8 mouse cellular contexts compared by ENCODE assay signal in the genomic region with DNA sequence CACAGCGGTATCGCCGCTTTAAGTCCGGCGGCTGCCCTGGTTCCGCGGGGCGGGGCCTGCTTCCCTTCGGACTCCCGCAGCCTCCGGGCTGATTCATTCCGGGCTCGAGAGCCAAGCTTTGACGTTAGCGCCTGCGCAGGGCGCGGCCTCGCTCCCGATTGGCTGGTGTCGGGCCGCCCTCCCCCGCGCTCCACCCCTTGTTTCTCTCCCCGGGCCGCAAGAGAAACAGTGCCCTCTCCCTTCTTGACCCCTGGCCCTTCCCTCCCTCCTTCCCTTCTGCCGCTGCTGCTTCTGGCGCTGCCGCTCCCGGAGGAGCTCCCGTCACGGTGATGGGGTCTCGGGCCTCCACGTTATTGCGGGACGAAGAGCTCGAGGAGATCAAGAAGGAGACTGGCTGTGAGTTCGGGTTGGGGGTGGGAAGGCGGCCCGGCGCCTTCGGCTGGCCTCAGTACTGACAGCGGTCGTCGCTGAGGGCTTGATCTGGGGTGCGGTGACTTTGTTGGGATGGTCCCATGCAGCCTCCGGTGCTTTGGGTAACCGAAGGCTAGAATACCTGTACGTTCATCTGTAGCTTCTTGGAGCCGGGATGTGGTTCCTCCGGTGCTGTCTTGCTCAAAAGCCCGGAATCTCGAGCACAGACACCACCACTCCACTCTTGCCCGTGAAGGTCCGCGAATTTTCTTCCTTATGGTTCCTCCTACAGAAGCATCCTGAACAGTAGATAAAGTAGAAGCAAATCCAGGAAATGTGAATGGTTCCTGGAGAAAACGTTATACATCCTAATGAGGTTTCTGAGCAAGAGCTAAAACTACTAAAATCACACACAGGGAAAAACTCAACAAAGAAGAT. TPM values are rescaled to one million over a fixed set of nuclear protein-coding genes. Genes with fewer than 3 reads are reported as not detected.
DNase-seq lines count a peak whose midpoint lies in the region; ATAC-seq and TF ChIP-seq lines count a peak whose summit lies in the region.

A gene (minus strand): TSS at position 106 of the 849 bp plus-strand sequence.
A gene (plus strand): TSS at position 176 of the 849 bp plus-strand sequence.

- peak within 1 kb of the TSS; percentile 93 for H3K27ac ChIP-seq in bone marrow, adult 2 months (ENCODE audit: control insufficient read depth, insufficient read depth, low read depth, low read length, poor library complexity)
- H3K27ac ChIP-seq in embryonic facial prominence, embryonic 15.5 days (replicated peaks): peak within 1 kb of the TSS; percentile 90
- H3K27ac ChIP-seq in limb, embryonic 14.5 days (replicated peaks; ENCODE audit: low read depth, low read length): peak within 1 kb of the TSS; percentile 61; the same call in 1 of the 2 replicates
- H3K27ac ChIP-seq in midbrain, postnatal 0 days (ENCODE audit: low read depth, low read length): peak within 1 kb of the TSS; percentile 72

- no peaks in the 10 kb centered on the region for H3K4me1 ChIP-seq in bone marrow, adult 2 months (ENCODE audit: control insufficient read depth, insufficient read depth, low read length)
- peaks cover 12% of the 10 kb centered on the region for H3K4me1 ChIP-seq in embryonic facial prominence, embryonic 15.5 days
- H3K4me1 ChIP-seq in limb, embryonic 14.5 days (ENCODE audit: control insufficient read depth, insufficient read depth, low read length): peaks cover 9% of the 10 kb centered on the region
- peaks cover 11% of the 10 kb centered on the region for H3K4me1 ChIP-seq in midbrain, postnatal 0 days (ENCODE audit: insufficient read depth, low read length)

- DNase-seq in 416B (ENCODE audit: low read depth): peak; percentile 98
- DNase-seq in heart, adult 8-10 months (ENCODE audit: low spot score): peak; percentile 99
- DNase-seq in kidney, adult 9 months: peak; percentile 99
- peak; percentile 98 for DNase-seq in limb, embryonic 14.5 days (ENCODE audit: low spot score)
- DNase-seq in midbrain, postnatal 0 days (ENCODE audit: low spot score): peak; percentile 99
- DNase-seq in spleen, postnatal 14 days (ENCODE audit: low spot score in 2 of 2): peak; percentile 97

- WGBS in bone marrow, adult 2 months: under 1% methylated on average over 57 of the region's 57 CpGs
- WGBS in embryonic facial prominence, embryonic 15.5 days: under 1% methylated on average over 57 of the region's 57 CpGs
- WGBS in limb, embryonic 14.5 days: under 1% methylated on average over 55 of the region's 57 CpGs
- under 1% methylated on average over 56 of the region's 57 CpGs for WGBS in midbrain, postnatal 0 days

- peak; percentile 88 for TF ChIP-seq POLR2A in bone marrow, adult 2 months (IDR thresholded peaks at IDR 0.05; ENCODE audit: borderline replicate concordance, control insufficient read depth, low read depth, low read length)
- peak; percentile 44; the same call in 1 of the 2 replicates for TF ChIP-seq POLR2A in limb, embryonic 14.5 days (IDR thresholded peaks at IDR 0.05; ENCODE audit: borderline replicate concordance, extremely low read depth, insufficient read depth, insufficient read length)

- TF ChIP-seq CTCF in bone marrow, adult 2 months (IDR thresholded peaks at IDR 0.05; ENCODE audit: control insufficient read depth, insufficient read depth, low read length): no peak
- TF ChIP-seq CTCF in midbrain, postnatal 0 days (IDR thresholded peaks at IDR 0.05): no peak

- peak within 1 kb of the TSS; percentile 79 for H3K4me2 ChIP-seq in embryonic facial prominence, embryonic 15.5 days (replicated peaks)
- H3K4me2 ChIP-seq in limb, embryonic 14.5 days (replicated peaks; ENCODE audit: low read depth, low read length, severe bottlenecking): peak within 1 kb of the TSS; percentile 58
- peak within 1 kb of the TSS; percentile 70 for H3K4me2 ChIP-seq in midbrain, postnatal 0 days (ENCODE audit: low read depth, low read length, poor library complexity, severe bottlenecking)

- H3K36me3 ChIP-seq in embryonic facial prominence, embryonic 15.5 days: no peaks in the 10 kb centered on the region
- no peaks in the 10 kb centered on the region for H3K36me3 ChIP-seq in limb, embryonic 14.5 days (ENCODE audit: control insufficient read depth, insufficient read depth, low read length)
- H3K36me3 ChIP-seq in midbrain, postnatal 0 days (ENCODE audit: insufficient read depth, low read length): no peaks in the 10 kb centered on the region

- H3K4me3 ChIP-seq in bone marrow, adult 2 months (replicated peaks; ENCODE audit: control insufficient read depth, low read depth, low read length): peak within 1 kb of the TSS; percentile 86
- peak within 1 kb of the TSS; percentile 81 for H3K4me3 ChIP-seq in embryonic facial prominence, embryonic 15.5 days (replicated peaks)
- H3K4me3 ChIP-seq in limb, embryonic 14.5 days (replicated peaks; ENCODE audit: low read length): peak within 1 kb of the TSS; percentile 65
- peak within 1 kb of the TSS; percentile 76 for H3K4me3 ChIP-seq in midbrain, postnatal 0 days (ENCODE audit: low read depth, low read length)

- ATAC-seq in embryonic facial prominence, embryonic 15.5 days (ENCODE audit: insufficient number of reproducible peaks, low FRiP score, low TSS enrichment, low read depth): peak; percentile 99
- peak; percentile 97 for ATAC-seq in limb, embryonic 14.5 days (ENCODE audit: low FRiP score, low read depth)
- ATAC-seq in midbrain, postnatal 0 days (ENCODE audit: low FRiP score): peak; percentile 97

- peak within 1 kb of the TSS; percentile 65 for H3K9ac ChIP-seq in embryonic facial prominence, embryonic 15.5 days
- peak within 1 kb of the TSS; percentile 69 for H3K9ac ChIP-seq in limb, embryonic 14.5 days (ENCODE audit: low read depth, low read length, severe bottlenecking)
- H3K9ac ChIP-seq in midbrain, postnatal 0 days (replicated peaks; ENCODE audit: low read length, poor library complexity, severe bottlenecking): peak within 1 kb of the TSS; percentile 77

- H3K9me3 ChIP-seq in embryonic facial prominence, embryonic 15.5 days (replicated peaks): no peaks in the 10 kb centered on the region
- no peaks in the 10 kb centered on the region for H3K9me3 ChIP-seq in limb, embryonic 14.5 days (ENCODE audit: control insufficient read depth, low read length)
- no peaks in the 10 kb centered on the region for H3K9me3 ChIP-seq in midbrain, postnatal 0 days (ENCODE audit: low read length)

- no peaks in the 10 kb centered on the region for H3K27me3 ChIP-seq in embryonic facial prominence, embryonic 15.5 days
- no peaks in the 10 kb centered on the region for H3K27me3 ChIP-seq in limb, embryonic 14.5 days (ENCODE audit: control insufficient read depth, insufficient read depth, low read length)
- H3K27me3 ChIP-seq in midbrain, postnatal 0 days (ENCODE audit: insufficient read depth, low read length): no peaks in the 10 kb centered on the region

RNA-seq across cellular contexts. Expression of the first gene that starts in this region (rescaled TPM):
- 1.0 TPM in 1 of 2 replicates, not detected in the other for polyA plus RNA-seq in bone marrow, adult 2 months (2011; ENCODE audit: insufficient read depth, insufficient read length, low replicate concordance, missing spikeins)
- polyA plus RNA-seq in embryonic facial prominence, embryonic 15.5 days (2015; fragmentation: Nextera tagmentation; extraction: Ambion mirVana): 0.29 and 0.43 TPM in 2 replicates
- 1 to 10 TPM in 1 of 4 experiments, under 1 TPM in 3; 0.13 to 1.4 (median 0.55) TPM for total RNA-seq in heart, adult 8-10 months (2022)
- polyA plus RNA-seq in limb, embryonic 14.5 days (2012; rRNA removed): 0.12 and 0.19 TPM in 2 replicates
- polyA plus RNA-seq in limb, embryonic 14.5 days (2014; fragmentation: Nextera tagmentation; extraction: Ambion mirVana): 0.12 and 0.39 TPM in 2 replicates
- total RNA-seq in midbrain, postnatal 0 days (2014; rRNA removed): 0.93 and 2.3 TPM in 2 replicates
- polyA plus RNA-seq in midbrain, postnatal 0 days (2015; fragmentation: Nextera tagmentation; extraction: Ambion mirVana): 0.84 and 0.91 TPM in 2 replicates

RNA-seq across cellular contexts. Expression of the second gene that starts in this region (rescaled TPM):
- 31.5 and 36.0 TPM in 2 replicates for polyA plus RNA-seq in bone marrow, adult 2 months (2011; ENCODE audit: insufficient read depth, insufficient read length, low replicate concordance, missing spikeins)
- 69.3 and 70.3 TPM in 2 replicates for polyA plus RNA-seq in embryonic facial prominence, embryonic 15.5 days (2015; fragmentation: Nextera tagmentation; extraction: Ambion mirVana)
- 10 to 100 TPM; 84.3 to 96.9 (median 85.1) TPM for total RNA-seq in heart, adult 8-10 months (2022)
- 53.8 and 61.7 TPM in 2 replicates for polyA plus RNA-seq in limb, embryonic 14.5 days (2012; rRNA removed)
- polyA plus RNA-seq in limb, embryonic 14.5 days (2014; fragmentation: Nextera tagmentation; extraction: Ambion mirVana): 55.6 and 64.4 TPM in 2 replicates
- total RNA-seq in midbrain, postnatal 0 days (2014; rRNA removed): 54.7 and 69.4 TPM in 2 replicates
- 51.0 and 51.5 TPM in 2 replicates for polyA plus RNA-seq in midbrain, postnatal 0 days (2015; fragmentation: Nextera tagmentation; extraction: Ambion mirVana)

Comparison
In these comparisons a context has a peak if more than half of its experiments do, and no peak if none do; other contexts are left out.
1. Peak in every context shown above with its lines: DNase-seq, ATAC-seq, H3K4me3 ChIP-seq and H3K27ac ChIP-seq.